Mouse (Mus musculus): ENCODE measurements around the gene Aff1. TPM values are rescaled to one million over a fixed set of nuclear protein-coding genes. Genes with fewer than 3 reads are reported as not detected.

Aff1 gene
- polyA plus RNA-seq, 1 experiment from 2014 or later: 2.1 TPM

- peaks cover 6% of the 10 kb centered on the region for H3K4me1 ChIP-seq
- no peak overlapping the region for H3K27ac ChIP-seq
- H3K4me3 ChIP-seq: no peak overlapping the region
- H3K4me2 ChIP-seq: no peak overlapping the region
- no peaks in the 10 kb centered on the region for H3K9me3 ChIP-seq
- ATAC-seq (replicated peaks): no peak
- H3K27me3 ChIP-seq (replicated peaks): no peaks in the 10 kb centered on the region
- 65% methylated on average over 7 of the region's 7 CpGs for WGBS
- no peak overlapping the region for H3K9ac ChIP-seq
- no peaks in the 10 kb centered on the region for H3K36me3 ChIP-seq (replicated peaks)
Measured at GRCm38 (mm10) chr5:103807637-103808312, 115.6 kb downstream of the Aff1 start.

GRCm38 (mm10) chr5:103809674-103810330, 117.6 kb downstream of the Aff1 start:
- no peaks in the 10 kb centered on the region for H3K9me3 ChIP-seq
- H3K36me3 ChIP-seq (replicated peaks): no peaks in the 10 kb centered on the region
- ATAC-seq (replicated peaks): no peak
- no peaks in the 10 kb centered on the region for H3K4me1 ChIP-seq
- WGBS: 91% methylated on average over 7 of the region's 7 CpGs
- H3K27ac ChIP-seq: no peak overlapping the region
- no peak overlapping the region for H3K9ac ChIP-seq
- H3K4me2 ChIP-seq: no peak overlapping the region
- no peaks in the 10 kb centered on the region for H3K27me3 ChIP-seq (replicated peaks)
- H3K4me3 ChIP-seq: no peak overlapping the region

- Histone ChIP-seq H3K36me3 (replicated peaks) (no peaks in the 10 kb centered on the region), H3K27me3 (replicated peaks) (no peaks in the 10 kb centered on the region), H3K4me2 (no peak overlapping the region), H3K4me3 (no peak overlapping the region), H3K9me3 (no peaks in the 10 kb centered on the region), H3K9ac (no peak overlapping the region), H3K4me1 (no peaks in the 10 kb centered on the region), H3K27ac (no peak overlapping the region)
- 67% methylated on average over 5 of the region's 5 CpGs for WGBS
- ATAC-seq (replicated peaks): no peak
Measured at GRCm38 (mm10) chr5:103813291-103813690, 121.1 kb downstream of the Aff1 start.

GRCm38 (mm10) chr5:103813997-103814542, 121.9 kb downstream of the Aff1 start:
- Histone ChIP-seq H3K4me3 (no peak overlapping the region), H3K9ac (no peak overlapping the region), H3K4me1 (no peaks in the 10 kb centered on the region), H3K4me2 (no peak overlapping the region), H3K27ac (no peak overlapping the region), H3K27me3 (replicated peaks) (no peaks in the 10 kb centered on the region), H3K36me3 (replicated peaks) (no peaks in the 10 kb centered on the region), H3K9me3 (no peaks in the 10 kb centered on the region)
- no peak for ATAC-seq (replicated peaks)
- WGBS: 91% methylated on average over 12 of the region's 12 CpGs

- Histone ChIP-seq H3K4me2 (no peak overlapping the region), H3K4me1 (no peaks in the 10 kb centered on the region), H3K27ac (no peak overlapping the region), H3K36me3 (replicated peaks) (no peaks in the 10 kb centered on the region), H3K9me3 (no peaks in the 10 kb centered on the region), H3K4me3 (no peak overlapping the region), H3K27me3 (replicated peaks) (no peaks in the 10 kb centered on the region), H3K9ac (no peak overlapping the region)
- 56% methylated on average over 16 of the region's 16 CpGs for WGBS
- ATAC-seq (replicated peaks): no peak
Measured at GRCm38 (mm10) chr5:103814551-103815248, 122.5 kb downstream of the Aff1 start.

- Histone ChIP-seq H3K36me3 (replicated peaks) (no peaks in the 10 kb centered on the region), H3K9me3 (no peaks in the 10 kb centered on the region), H3K4me2 (no peak overlapping the region), H3K27me3 (replicated peaks) (no peaks in the 10 kb centered on the region), H3K9ac (no peak overlapping the region), H3K27ac (no peak overlapping the region), H3K4me3 (no peak overlapping the region), H3K4me1 (no peaks in the 10 kb centered on the region)
- ATAC-seq (replicated peaks): no peak
- 49% methylated on average over 4 of the region's 4 CpGs for WGBS
Measured at GRCm38 (mm10) chr5:103815249-103815617, 123.1 kb downstream of the Aff1 start.

GRCm38 (mm10) chr5:103816718-103817117, 124.5 kb downstream of the Aff1 start:
- ATAC-seq (replicated peaks): no peak
- Histone ChIP-seq H3K9ac (no peak overlapping the region), H3K4me3 (no peak overlapping the region), H3K27me3 (replicated peaks) (no peaks in the 10 kb centered on the region), H3K4me1 (no peaks in the 10 kb centered on the region), H3K27ac (no peak overlapping the region), H3K4me2 (no peak overlapping the region), H3K9me3 (no peaks in the 10 kb centered on the region), H3K36me3 (replicated peaks) (no peaks in the 10 kb centered on the region)
- 88% methylated on average over 3 of the region's 3 CpGs for WGBS

- Histone ChIP-seq H3K27ac (no peak overlapping the region), H3K9me3 (no peaks in the 10 kb centered on the region), H3K9ac (no peak overlapping the region), H3K4me1 (no peaks in the 10 kb centered on the region), H3K27me3 (replicated peaks) (no peaks in the 10 kb centered on the region), H3K36me3 (replicated peaks) (no peaks in the 10 kb centered on the region), H3K4me2 (no peak overlapping the region), H3K4me3 (no peak overlapping the region)
- peak; percentile 61 for ATAC-seq (replicated peaks)
- 28% methylated on average over 1 of the region's 1 CpGs for WGBS
Measured at GRCm38 (mm10) chr5:103817754-103818153, 125.6 kb downstream of the Aff1 start.

- Histone ChIP-seq H3K4me1 (no peaks in the 10 kb centered on the region), H3K27me3 (replicated peaks) (no peaks in the 10 kb centered on the region), H3K9me3 (no peaks in the 10 kb centered on the region), H3K27ac (no peak overlapping the region), H3K4me2 (no peak overlapping the region), H3K4me3 (no peak overlapping the region), H3K36me3 (replicated peaks) (no peaks in the 10 kb centered on the region), H3K9ac (no peak overlapping the region)
- no peak for ATAC-seq (replicated peaks)
- WGBS: 82% methylated on average over 9 of the region's 9 CpGs
Measured at GRCm38 (mm10) chr5:103818602-103819001, 126.4 kb downstream of the Aff1 start.

GRCm38 (mm10) chr5:103819674-103820073, 127.5 kb downstream of the Aff1 start:
- 100% methylated on average over 1 of the region's 1 CpGs for WGBS
- Histone ChIP-seq H3K4me3 (no peak overlapping the region), H3K9me3 (no peaks in the 10 kb centered on the region), H3K9ac (no peak overlapping the region), H3K4me1 (no peaks in the 10 kb centered on the region), H3K4me2 (no peak overlapping the region), H3K36me3 (replicated peaks) (no peaks in the 10 kb centered on the region), H3K27ac (no peak overlapping the region), H3K27me3 (replicated peaks) (no peaks in the 10 kb centered on the region)
- no peak for ATAC-seq (replicated peaks)

- H3K4me3 ChIP-seq: no peak overlapping the region
- H3K36me3 ChIP-seq (replicated peaks): no peaks in the 10 kb centered on the region
- H3K27me3 ChIP-seq (replicated peaks): no peaks in the 10 kb centered on the region
- H3K9me3 ChIP-seq: no peaks in the 10 kb centered on the region
- no peak overlapping the region for H3K27ac ChIP-seq
- no peak for ATAC-seq (replicated peaks)
- H3K4me1 ChIP-seq: no peaks in the 10 kb centered on the region
- no peak overlapping the region for H3K4me2 ChIP-seq
- H3K9ac ChIP-seq: no peak overlapping the region
- WGBS: 88% methylated on average over 9 of the region's 9 CpGs
Measured at GRCm38 (mm10) chr5:103821062-103821461, 128.9 kb downstream of the Aff1 start.

- Histone ChIP-seq H3K4me2 (no peak overlapping the region), H3K4me1 (no peaks in the 10 kb centered on the region), H3K27ac (no peak overlapping the region), H3K27me3 (replicated peaks) (no peaks in the 10 kb centered on the region), H3K9me3 (no peaks in the 10 kb centered on the region), H3K4me3 (no peak overlapping the region), H3K9ac (no peak overlapping the region), H3K36me3 (replicated peaks) (no peaks in the 10 kb centered on the region)
- WGBS: 82% methylated on average over 13 of the region's 13 CpGs
- no peak for ATAC-seq (replicated peaks)
Measured at GRCm38 (mm10) chr5:103821500-103822298, 129.5 kb downstream of the Aff1 start.
